Mouse (Mus musculus): ENCODE data around the gene Ftsj3.
"Not testable (repeated sequence)": the region's sequence is repeated elsewhere in the genome, so short reads cannot be mapped to it uniquely, and the experiment has no call there.

Ftsj3 gene

GRCm38 (mm10) chr11:106268326-106269059 is 12.6 kb upstream of the Ftsj3 start:
- no peak for DNase-seq (ENCODE audit: low read depth, low spot score)

GRCm38 (mm10) chr11:106267871-106268270 is 12.0 kb upstream of the Ftsj3 start:
- DNase-seq (ENCODE audit: low read depth, low spot score) = no peak

GRCm38 (mm10) chr11:106267311-106267852 is 11.5 kb upstream of the Ftsj3 start:
- no peak for DNase-seq (ENCODE audit: low read depth, low spot score)

- no peak for DNase-seq (ENCODE audit: low read depth, low spot score)
Observed at GRCm38 (mm10) chr11:106266431-106266830, 10.6 kb upstream of the Ftsj3 start.

- DNase-seq (ENCODE audit: low read depth, low spot score) = no peak
Observed at GRCm38 (mm10) chr11:106265570-106265969, 9.7 kb upstream of the Ftsj3 start.

GRCm38 (mm10) chr11:106264988-106265387 is 9.1 kb upstream of the Ftsj3 start:
- no peak for DNase-seq (ENCODE audit: low read depth, low spot score)

- DNase-seq (ENCODE audit: low read depth, low spot score) = no peak
Observed at GRCm38 (mm10) chr11:106263963-106264362, 8.1 kb upstream of the Ftsj3 start.

GRCm38 (mm10) chr11:106260826-106261450 is 5.1 kb upstream of the Ftsj3 start:
- DNase-seq (ENCODE audit: low read depth, low spot score) = no peak

GRCm38 (mm10) chr11:106256775-106257174 is 896 bp upstream of the Ftsj3 start:
- no peak for DNase-seq (ENCODE audit: low read depth, low spot score)

- no peak for DNase-seq (ENCODE audit: low read depth, low spot score)
Observed at GRCm38 (mm10) chr11:106255174-106255573, 705 bp downstream of the Ftsj3 start.

- DNase-seq (ENCODE audit: low read depth, low spot score) = no peak
Observed at GRCm38 (mm10) chr11:106254767-106255166, 1.1 kb downstream of the Ftsj3 start.

- no peak for DNase-seq (ENCODE audit: low read depth, low spot score)
Observed at GRCm38 (mm10) chr11:106249326-106249725, 6.6 kb downstream of the Ftsj3 start.

- DNase-seq (ENCODE audit: low read depth, low spot score) = no peak
Observed at GRCm38 (mm10) chr11:106246834-106247233, 9.0 kb downstream of the Ftsj3 start.

GRCm38 (mm10) chr11:106233978-106234377 is 21.9 kb downstream of the Ftsj3 start:
- not testable (repeated sequence) for DNase-seq (ENCODE audit: low read depth, low spot score)

- no peak for DNase-seq (ENCODE audit: low read depth, low spot score)
Observed at GRCm38 (mm10) chr11:106220603-106221002, 35.3 kb downstream of the Ftsj3 start.

GRCm38 (mm10) chr11:106216730-106217490 is 39.0 kb downstream of the Ftsj3 start, which contains the start of gene Ddx42:
TSS of gene Ddx42 (plus strand) at chr11:106216926.
- DNase-seq (ENCODE audit: low read depth, low spot score) = peak; percentile 99

GRCm38 (mm10) chr11:106215927-106216729 is 39.8 kb downstream of the Ftsj3 start, which contains the start of gene Ccdc47:
TSS of gene Ccdc47 (minus strand) at chr11:106216344.
- peak; percentile 100 for DNase-seq (ENCODE audit: low read depth, low spot score)

- no peak for DNase-seq (ENCODE audit: low read depth, low spot score)
Observed at GRCm38 (mm10) chr11:106215450-106215859, 40.4 kb downstream of the Ftsj3 start.

- no peak for DNase-seq (ENCODE audit: low read depth, low spot score)
Observed at GRCm38 (mm10) chr11:106214856-106215255, 41.0 kb downstream of the Ftsj3 start.

- DNase-seq (ENCODE audit: low read depth, low spot score) = no peak
Observed at GRCm38 (mm10) chr11:106212771-106213170, 43.1 kb downstream of the Ftsj3 start.

GRCm38 (mm10) chr11:106202123-106202465 is 53.8 kb downstream of the Ftsj3 start, which contains the start of gene Strada:
TSS of gene Strada (minus strand) at chr11:106202168.
- DNase-seq (ENCODE audit: low read depth, low spot score) = no peak
